Mouse (Mus musculus): ENCODE measurements around the gene Prkd2. TPM values are rescaled to one million over a fixed set of nuclear protein-coding genes. Genes with fewer than 3 reads are reported as not detected.

The Prkd2 gene
- polyA plus RNA-seq, 1 experiment, result 97.2 TPM

- no peak for TF ChIP-seq CTCF (IDR thresholded peaks at IDR 0.05; ENCODE audit: insufficient read depth, low read length)
- TF ChIP-seq POLR2A (IDR thresholded peaks at IDR 0.05; ENCODE audit: borderline replicate concordance, extremely low read depth, low read depth, low read length), result no peak
- Histone ChIP-seq H3K4me3 (replicated peaks; ENCODE audit: extremely low read depth, low read depth, low read length) (no peak overlapping the region), H3K4me1 (ENCODE audit: control insufficient read depth, insufficient read depth, low read length) (peaks cover 3% of the 10 kb centered on the region; the same call in 1 of the 2 replicates)
- under 1% methylated on average over 31 of the region's 33 CpGs for WGBS
- DNase-seq, result peak; percentile 99
Observed at GRCm38 (mm10) chr7:16874756-16875309, 32.1 kb downstream of the Prkd2 start.

- TF ChIP-seq CTCF (IDR thresholded peaks at IDR 0.05; ENCODE audit: insufficient read depth, low read length), result no peak
- TF ChIP-seq POLR2A (IDR thresholded peaks at IDR 0.05; ENCODE audit: borderline replicate concordance, extremely low read depth, low read depth, low read length), result no peak
- Histone ChIP-seq H3K4me3 (replicated peaks; ENCODE audit: extremely low read depth, low read depth, low read length) (peak within 1 kb of the TSS; percentile 56), H3K4me1 (ENCODE audit: control insufficient read depth, insufficient read depth, low read length) (peaks cover 3% of the 10 kb centered on the region; the same call in 1 of the 2 replicates)
- no CpG with 5 or more reads among the region's 1 CpGs for WGBS
- no peak for DNase-seq
Observed at GRCm38 (mm10) chr7:16875310-16875325, 32.4 kb downstream of the Prkd2 start, which contains the start of gene Dact3. Dact3 (plus strand) TSS chr7:16875317.

- Histone ChIP-seq H3K4me3 (replicated peaks; ENCODE audit: extremely low read depth, low read depth, low read length) (peak overlapping the region; percentile 56), H3K4me1 (ENCODE audit: control insufficient read depth, insufficient read depth, low read length) (peaks cover 3% of the 10 kb centered on the region; the same call in 1 of the 2 replicates)
- no peak for DNase-seq
- 1% methylated on average over 30 of the region's 42 CpGs for WGBS
- TF ChIP-seq POLR2A (IDR thresholded peaks at IDR 0.05; ENCODE audit: borderline replicate concordance, extremely low read depth, low read depth, low read length), result no peak
- TF ChIP-seq CTCF (IDR thresholded peaks at IDR 0.05; ENCODE audit: insufficient read depth, low read length), result no peak
Observed at GRCm38 (mm10) chr7:16875326-16875725, 32.6 kb downstream of the Prkd2 start.

- WGBS, result 25% methylated on average over 11 of the region's 11 CpGs
- TF ChIP-seq CTCF (IDR thresholded peaks at IDR 0.05; ENCODE audit: insufficient read depth, low read length) (no peak), POLR2A (IDR thresholded peaks at IDR 0.05; ENCODE audit: borderline replicate concordance, extremely low read depth, low read depth, low read length) (no peak)
- no peak for DNase-seq
- peaks cover 3% of the 10 kb centered on the region; the same call in 1 of the 2 replicates for H3K4me1 ChIP-seq (ENCODE audit: control insufficient read depth, insufficient read depth, low read length)
- peak overlapping the region; percentile 56 for H3K4me3 ChIP-seq (replicated peaks; ENCODE audit: extremely low read depth, low read depth, low read length)
Observed at GRCm38 (mm10) chr7:16876006-16876405, 33.3 kb downstream of the Prkd2 start.

GRCm38 (mm10) chr7:16876608-16877007 is 33.9 kb downstream of the Prkd2 start:
- Histone ChIP-seq H3K4me1 (ENCODE audit: control insufficient read depth, insufficient read depth, low read length) (peaks cover 3% of the 10 kb centered on the region; the same call in 1 of the 2 replicates), H3K4me3 (replicated peaks; ENCODE audit: extremely low read depth, low read depth, low read length) (peak overlapping the region; percentile 7)
- TF ChIP-seq POLR2A (IDR thresholded peaks at IDR 0.05; ENCODE audit: borderline replicate concordance, extremely low read depth, low read depth, low read length), result no peak
- TF ChIP-seq CTCF (IDR thresholded peaks at IDR 0.05; ENCODE audit: insufficient read depth, low read length), result no peak
- WGBS, result 24% methylated on average over 13 of the region's 13 CpGs
- DNase-seq, result no peak

- TF ChIP-seq POLR2A (IDR thresholded peaks at IDR 0.05; ENCODE audit: borderline replicate concordance, extremely low read depth, low read depth, low read length) (no peak), CTCF (IDR thresholded peaks at IDR 0.05; ENCODE audit: insufficient read depth, low read length) (no peak)
- peaks cover 3% of the 10 kb centered on the region; the same call in 1 of the 2 replicates for H3K4me1 ChIP-seq (ENCODE audit: control insufficient read depth, insufficient read depth, low read length)
- no peak overlapping the region for H3K4me3 ChIP-seq (replicated peaks; ENCODE audit: extremely low read depth, low read depth, low read length)
- 68% methylated on average over 3 of the region's 3 CpGs for WGBS
- no peak for DNase-seq
Observed at GRCm38 (mm10) chr7:16877717-16878116, 35.0 kb downstream of the Prkd2 start.

GRCm38 (mm10) chr7:16879796-16880547 is 37.3 kb downstream of the Prkd2 start:
- no peak overlapping the region for H3K4me3 ChIP-seq (replicated peaks; ENCODE audit: extremely low read depth, low read depth, low read length)
- H3K4me1 ChIP-seq (ENCODE audit: control insufficient read depth, insufficient read depth, low read length), result peaks cover 3% of the 10 kb centered on the region; the same call in 1 of the 2 replicates
- no peak for DNase-seq
- TF ChIP-seq POLR2A (IDR thresholded peaks at IDR 0.05; ENCODE audit: borderline replicate concordance, extremely low read depth, low read depth, low read length), result no peak
- no peak for TF ChIP-seq CTCF (IDR thresholded peaks at IDR 0.05; ENCODE audit: insufficient read depth, low read length)
- 39% methylated on average over 9 of the region's 9 CpGs for WGBS

- peaks cover 1% of the 10 kb centered on the region; the same call in 1 of the 2 replicates for H3K4me1 ChIP-seq (ENCODE audit: control insufficient read depth, insufficient read depth, low read length)
- no peak overlapping the region for H3K4me3 ChIP-seq (replicated peaks; ENCODE audit: extremely low read depth, low read depth, low read length)
- WGBS, result 24% methylated on average over 5 of the region's 5 CpGs
- DNase-seq, result no peak
- TF ChIP-seq CTCF (IDR thresholded peaks at IDR 0.05; ENCODE audit: insufficient read depth, low read length), result no peak
- TF ChIP-seq POLR2A (IDR thresholded peaks at IDR 0.05; ENCODE audit: borderline replicate concordance, extremely low read depth, low read depth, low read length), result no peak
Observed at GRCm38 (mm10) chr7:16880615-16881014, 37.9 kb downstream of the Prkd2 start.

GRCm38 (mm10) chr7:16883162-16883561 is 40.5 kb downstream of the Prkd2 start:
- no peaks in the 10 kb centered on the region for H3K4me1 ChIP-seq (ENCODE audit: control insufficient read depth, insufficient read depth, low read length)
- WGBS, result 89% methylated on average over 6 of the region's 6 CpGs
- TF ChIP-seq POLR2A (IDR thresholded peaks at IDR 0.05; ENCODE audit: borderline replicate concordance, extremely low read depth, low read depth, low read length) (no peak), CTCF (IDR thresholded peaks at IDR 0.05; ENCODE audit: insufficient read depth, low read length) (no peak)

GRCm38 (mm10) chr7:16884334-16884733 is 41.6 kb downstream of the Prkd2 start:
- TF ChIP-seq POLR2A (IDR thresholded peaks at IDR 0.05; ENCODE audit: borderline replicate concordance, extremely low read depth, low read depth, low read length) (no peak), CTCF (IDR thresholded peaks at IDR 0.05; ENCODE audit: insufficient read depth, low read length) (no peak)

More at GRCm38 (mm10) chr7:16883162-16883561, 40.5 kb downstream of the Prkd2 start:
- no peak for DNase-seq
- H3K4me3 ChIP-seq (replicated peaks; ENCODE audit: extremely low read depth, low read depth, low read length), result no peak overlapping the region

More at GRCm38 (mm10) chr7:16884334-16884733, 41.6 kb downstream of the Prkd2 start:
- 82% methylated on average over 4 of the region's 4 CpGs for WGBS
- no peak overlapping the region for H3K4me3 ChIP-seq (replicated peaks; ENCODE audit: extremely low read depth, low read depth, low read length)
- no peak for DNase-seq
- H3K4me1 ChIP-seq (ENCODE audit: control insufficient read depth, insufficient read depth, low read length), result no peaks in the 10 kb centered on the region
